Mouse (Mus musculus) cerebellum, adult 2 months (tissue): ENCODE results near the gene Brpf1.

Experiments
- CTCF ChIP-seq: fragments of 200-500 bp; IDR thresholded peaks from 2 replicates; pipeline ENCODE4 v1.5.1; 2011; ENCODE audit warnings: low read depth, mild to moderate bottlenecking, control low read depth, low read length, moderate library complexity, borderline replicate concordance; ENCODE audit not compliant: insufficient read depth
- POLR2A ChIP-seq: fragments of 200-500 bp; IDR thresholded peaks from 2 replicates; pipeline ENCODE4 v1.6.1; 2011; ENCODE audit warnings: low read length, control low read depth, borderline replicate concordance; ENCODE audit not compliant: insufficient read depth

DNA sequence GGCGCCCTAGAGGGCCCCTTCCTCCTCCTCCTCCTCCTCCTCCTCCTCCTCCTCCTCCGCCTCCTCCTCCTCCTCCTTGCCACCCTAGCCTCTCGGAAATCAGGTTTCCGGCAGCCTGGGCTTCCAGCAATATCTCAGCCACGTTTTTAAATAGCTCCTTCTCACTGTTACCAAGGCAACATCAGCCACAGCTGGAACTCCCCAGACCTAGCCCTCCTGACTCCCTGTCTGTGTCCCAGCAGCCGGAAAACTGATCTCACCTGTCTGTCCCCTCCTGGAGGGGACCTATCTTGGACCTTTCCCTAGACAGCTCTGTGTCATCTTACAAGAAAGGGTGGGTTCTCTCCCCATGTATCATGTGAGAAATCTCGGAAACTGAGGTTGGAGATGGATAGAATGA lies 35.4 kb downstream of the Brpf1 start:
- no peak for TF ChIP-seq CTCF
- no peak for TF ChIP-seq POLR2A
